Mouse (Mus musculus) liver, adult 2 months (tissue): ENCODE measurements around the gene Tnpo2. TPM values are rescaled to one million over a fixed set of nuclear protein-coding genes. Genes with fewer than 3 reads are reported as not detected.

Experiments
- DNase-seq: peaks from one replicate; pipeline ENCODE4 v3.0.0-alpha.2; 2011; ENCODE audit warnings: low read depth, low spot score; ENCODE audit errors: extremely low read depth
- H3K27ac ChIP-seq: fragments of 200-500 bp; replicated peaks from 2 replicates; pipeline ENCODE4 v1.5.1; 2012; ENCODE audit warnings: low read depth, mild to moderate bottlenecking, control low read depth, inconsistent platforms, low read length; ENCODE audit not compliant: insufficient read depth
- H3K27me3 ChIP-seq: fragments of 200-500 bp; 2 replicates; pipeline ENCODE4 v1.6.1; 2012; ENCODE audit warnings: mild to moderate bottlenecking, moderate library complexity, low read length, inconsistent platforms; ENCODE audit not compliant: control insufficient read depth, insufficient read depth
- H3K36me3 ChIP-seq: fragments of 200-500 bp; 2 replicates; pipeline ENCODE4 v1.6.1; 2012; ENCODE audit warnings: low read length, inconsistent platforms; ENCODE audit not compliant: control insufficient read depth, insufficient read depth
- H3K4me1 ChIP-seq: fragments of 200-500 bp; 2 replicates; pipeline ENCODE4 v1.6.1; 2011; ENCODE audit warnings: low read length; ENCODE audit not compliant: control insufficient read depth, insufficient read depth
- H3K4me3 ChIP-seq: fragments of 200-500 bp; 2 replicates; pipeline ENCODE4 v1.5.1; 2011; ENCODE audit warnings: low read depth, mild to moderate bottlenecking, control low read depth, low read length, moderate library complexity; ENCODE audit not compliant: insufficient read depth
- H3K79me2 ChIP-seq: fragments of 200-500 bp; 2 replicates; pipeline ENCODE4 v1.6.1; 2012; ENCODE audit warnings: inconsistent platforms, mild to moderate bottlenecking, low read length, moderate library complexity; ENCODE audit not compliant: control insufficient read depth, insufficient read depth
- H3K9ac ChIP-seq: fragments of 200-500 bp; 2 replicates; pipeline ENCODE4 v1.6.1; 2012; ENCODE audit warnings: low read depth, mild to moderate bottlenecking, control low read depth, inconsistent platforms, low read length
- CTCF ChIP-seq: fragments of 200-500 bp; IDR thresholded peaks from 2 replicates; pipeline ENCODE4 v1.5.1; 2011; ENCODE audit warnings: low read depth, low read length, control low read depth
- POLR2A ChIP-seq: fragments of 200-500 bp; IDR thresholded peaks from 2 replicates; pipeline ENCODE4 v1.6.1; 2011; ENCODE audit warnings: low read length, control low read depth; ENCODE audit not compliant: insufficient read depth; ENCODE audit errors: extremely low read depth
- WGBS: fragments of 180-500 bp; shearing (Covaris S2); methylation state at CpG from one replicate; pipeline ENCODE4 v1.1.7; 2018; 5-methylcytosine and 5-hydroxymethylcytosine counted together
- polyA plus RNA-seq: library from polyadenylated mRNA; depleted of rRNA; stranded (reverse); fragments of >200 nt; gene quantifications from 2 replicates; pipeline ENCODE4 v1.2.3, GENCODE M21; 2012
- total RNA-seq: library from RNA; depleted of rRNA; stranded (reverse); fragments of >200 nt; gene quantifications from 2 replicates; pipeline ENCODE4 v1.2.3, GENCODE M21; 2014

The Tnpo2 gene
- total and polyA plus RNA-seq, 2 experiments = 15.4 to 33.1 TPM

GRCm38 (mm10) chr8:85029271-85029670 lies 7.4 kb upstream of the Tnpo2 start:
- H3K36me3 ChIP-seq = peaks cover 13% of the 10 kb centered on the region
- no peak overlapping the region for H3K4me3 ChIP-seq

GRCm38 (mm10) chr8:85032622-85033311 lies 3.9 kb upstream of the Tnpo2 start:
- Histone ChIP-seq H3K36me3 (peaks cover 13% of the 10 kb centered on the region), H3K4me3 (no peak overlapping the region), H3K79me2 (peaks cover 22% of the 10 kb centered on the region), H3K4me1 (peaks cover 30% of the 10 kb centered on the region), H3K27ac (peak overlapping the region; percentile 50), H3K27me3 (no peaks in the 10 kb centered on the region), H3K9ac (no peak overlapping the region)
- TF ChIP-seq POLR2A = no peak
- no peak for TF ChIP-seq CTCF
- peak; percentile 81 for DNase-seq
- WGBS = 41% methylated on average over 4 of the region's 4 CpGs

More at GRCm38 (mm10) chr8:85029271-85029670, 7.4 kb upstream of the Tnpo2 start:
- no peaks in the 10 kb centered on the region for H3K27me3 ChIP-seq
- no peak overlapping the region for H3K9ac ChIP-seq
- H3K79me2 ChIP-seq = peaks cover 22% of the 10 kb centered on the region
- no peak for DNase-seq
- TF ChIP-seq POLR2A (no peak), CTCF (no peak)
- WGBS = 87% methylated on average over 14 of the region's 14 CpGs
- peaks cover 35% of the 10 kb centered on the region for H3K4me1 ChIP-seq
- H3K27ac ChIP-seq = no peak overlapping the region

GRCm38 (mm10) chr8:85033867-85034266 lies 2.8 kb upstream of the Tnpo2 start:
- Histone ChIP-seq H3K27ac (peak overlapping the region; percentile 5; the same call in 1 of the 2 replicates), H3K9ac (no peak overlapping the region), H3K4me1 (peaks cover 22% of the 10 kb centered on the region), H3K27me3 (no peaks in the 10 kb centered on the region), H3K36me3 (peaks cover 13% of the 10 kb centered on the region), H3K4me3 (no peak overlapping the region), H3K79me2 (peaks cover 16% of the 10 kb centered on the region)
- WGBS = 67% methylated on average over 1 of the region's 1 CpGs
- no peak for DNase-seq
- no peak for TF ChIP-seq CTCF
- no peak for TF ChIP-seq POLR2A

GRCm38 (mm10) chr8:85034764-85035163 lies 2.0 kb upstream of the Tnpo2 start:
- H3K36me3 ChIP-seq = peaks cover 11% of the 10 kb centered on the region
- H3K27me3 ChIP-seq = no peaks in the 10 kb centered on the region
- WGBS = under 1% methylated on average over 13 of the region's 13 CpGs
- no peak for TF ChIP-seq POLR2A
- no peak for TF ChIP-seq CTCF
- DNase-seq = peak; percentile 87
- peaks cover 10% of the 10 kb centered on the region; the same call in 1 of the 2 replicates for H3K79me2 ChIP-seq
- H3K27ac ChIP-seq = peak overlapping the region; percentile 95
- H3K4me3 ChIP-seq = peak overlapping the region; percentile 55
- H3K4me1 ChIP-seq = peaks cover 22% of the 10 kb centered on the region
- peak overlapping the region; percentile 61 for H3K9ac ChIP-seq

- peak overlapping the region; percentile 82 for H3K9ac ChIP-seq
- peaks cover 22% of the 10 kb centered on the region for H3K4me1 ChIP-seq
- H3K27me3 ChIP-seq = no peaks in the 10 kb centered on the region
- peak overlapping the region; percentile 67 for H3K4me3 ChIP-seq
- peaks cover 10% of the 10 kb centered on the region; the same call in 1 of the 2 replicates for H3K79me2 ChIP-seq
- TF ChIP-seq CTCF (no peak), POLR2A (no peak)
- 3% methylated on average over 12 of the region's 12 CpGs for WGBS
- peak overlapping the region; percentile 95 for H3K27ac ChIP-seq
- peak; percentile 65 for DNase-seq
- peaks cover 6% of the 10 kb centered on the region for H3K36me3 ChIP-seq
These were observed 1.5 kb upstream of the Tnpo2 start for GRCm38 (mm10) chr8:85035165-85035727.

GRCm38 (mm10) chr8:85035728-85036310 lies 896 bp upstream of the Tnpo2 start:
- Histone ChIP-seq H3K79me2 (peaks cover 14% of the 10 kb centered on the region; the same call in 1 of the 2 replicates), H3K4me1 (peaks cover 20% of the 10 kb centered on the region), H3K4me3 (peak overlapping the region; percentile 67), H3K9ac (peak overlapping the region; percentile 82), H3K36me3 (peaks cover 2% of the 10 kb centered on the region), H3K27me3 (no peaks in the 10 kb centered on the region), H3K27ac (peak overlapping the region; percentile 95)
- TF ChIP-seq CTCF (no peak), POLR2A (no peak)
- DNase-seq = peak; percentile 67
- WGBS = under 1% methylated on average over 15 of the region's 15 CpGs
